9 mouse cellular contexts compared by ENCODE assay signal in the genomic region with DNA sequence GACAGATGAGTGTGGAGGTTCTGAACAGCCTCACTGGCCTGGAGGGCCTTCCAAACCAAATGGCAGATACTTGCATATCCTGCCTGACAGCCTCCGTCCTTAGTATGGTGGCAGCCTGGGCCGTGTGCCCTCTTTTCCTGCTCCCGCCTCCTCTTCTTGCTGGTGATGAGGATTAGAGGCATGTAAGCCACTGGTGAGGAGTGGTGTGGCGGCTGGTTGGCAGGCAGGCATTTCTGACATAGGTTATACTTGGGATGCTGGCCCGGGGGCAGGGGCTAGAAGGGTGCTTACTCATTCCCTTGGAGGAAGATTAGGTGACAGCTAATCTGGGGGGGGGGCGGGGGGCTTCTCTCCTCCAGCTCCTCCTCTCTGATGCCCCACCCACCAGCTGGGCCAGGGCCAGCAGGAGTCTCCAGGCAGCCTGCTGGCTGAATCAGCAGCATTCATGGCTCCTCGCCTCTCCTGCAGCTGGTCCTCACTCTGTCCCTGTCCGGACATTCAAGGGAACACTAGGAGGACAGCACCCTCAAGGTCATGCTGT. TPM values are rescaled to one million over a fixed set of nuclear protein-coding genes. Genes with fewer than 3 reads are reported as not detected.
DNase-seq lines count a peak whose midpoint lies in the region; ATAC-seq and TF ChIP-seq lines count a peak whose summit lies in the region.
"Had no signal": no experiment of that assay in that cellular context is flagged by ENCODE, and none has a peak within 500 bp of the region (broad histone marks: within the 10 kb centered on the region; RNA-seq: fewer than 3 reads in every experiment).

No protein-coding gene starts in this region.

- no peak overlapping the region for H3K4me3 ChIP-seq in lung, embryonic 14.5 days (ENCODE audit: low read depth, low read length)

- peak; percentile 9; the same call in 1 of the 2 replicates for ATAC-seq in lung, embryonic 14.5 days (ENCODE audit: insufficient read depth)

- intact Hi-C loops in left cerebral cortex, postnatal 4 days (cut with DNase I): loop anchor here (5.0 to 10.0 kb wide), 2 partner anchors 130 to 223 kb away; no protein-coding TSS in a partner anchor

- no peaks in the 10 kb centered on the region for H3K4me1 ChIP-seq in lung, embryonic 14.5 days (ENCODE audit: insufficient read depth)

- 17% methylated on average over 8 of the region's 8 CpGs for WGBS in lung, embryonic 14.5 days

- H3K27me3 ChIP-seq in lung, embryonic 14.5 days (ENCODE audit: insufficient read depth, low read length): peaks cover 39% of the 10 kb centered on the region

- no peaks in the 10 kb centered on the region for H3K36me3 ChIP-seq in lung, embryonic 14.5 days (ENCODE audit: insufficient read depth)

- H3K9me3 ChIP-seq in lung, embryonic 14.5 days (ENCODE audit: low read depth, low read length): no peaks in the 10 kb centered on the region

- no peak overlapping the region for H3K4me2 ChIP-seq in lung, embryonic 14.5 days

- no peak overlapping the region for H3K27ac ChIP-seq in lung, embryonic 14.5 days (ENCODE audit: low read depth)

- no peak overlapping the region for H3K9ac ChIP-seq in lung, embryonic 14.5 days

- no peak for TF ChIP-seq CTCF in lung, embryonic 14.5 days (IDR thresholded peaks at IDR 0.05; ENCODE audit: low read depth)

- peak; percentile 48 for DNase-seq in lung, embryonic 14.5 days
- no peak for DNase-seq in lung, postnatal 25 days (ENCODE audit: low spot score)
- DNase-seq in frontal cortex, adult 2 months (ENCODE audit: extremely low spot score in 1 of 2, low spot score in 1 of 2): peak; percentile 14 to 68
- peak; percentile 94 for DNase-seq in left cerebral cortex, postnatal 4 days
- peak; percentile 74 for DNase-seq in right cerebral cortex, postnatal 25 days
- DNase-seq in urinary bladder, postnatal 4 days (ENCODE audit: low spot score in 2 of 2): no peak
- no peak for DNase-seq in kidney, postnatal 10 days
- no peak for DNase-seq in kidney, postnatal 14 days

RNA-seq across cellular contexts. Expression of a gene that starts 3.3 kb away (rescaled TPM):
- 2.5 and 3.8 TPM in 2 replicates for polyA plus RNA-seq in lung, embryonic 14.5 days (2014; fragmentation: Nextera tagmentation; extraction: Ambion mirVana)
- 143 and 155 TPM in 2 replicates for polyA plus RNA-seq in frontal cortex, adult 2 months (2012; rRNA removed)
- total RNA-seq in left cerebral cortex, postnatal 4 days (2021): 100 to 1,000 TPM; 204 to 211 TPM
- total RNA-seq: liver, adult 2 months had no signal

Comparison
In these comparisons a context has a peak if more than half of its experiments do, and no peak if none do; other contexts are left out.
1. DNase-seq: peak in lung, embryonic 14.5 days (single experiment), frontal cortex, adult 2 months (2 of 2), left cerebral cortex, postnatal 4 days (single experiment) and right cerebral cortex, postnatal 25 days (single experiment); none in lung, postnatal 25 days (single experiment), urinary bladder, postnatal 4 days (0 of 2), kidney, postnatal 10 days (single experiment) and kidney, postnatal 14 days (single experiment).
2. RNA of a gene that starts 3.3 kb away (polyA plus RNA-seq): 143 to 155 TPM in frontal cortex, adult 2 months; 2.5 to 3.8 TPM in lung, embryonic 14.5 days; every median in the first group is over 10 times any median in the second.